Mouse (Mus musculus): ENCODE results near the gene Vps29. TPM values are rescaled to one million over a fixed set of nuclear protein-coding genes. Genes with fewer than 3 reads are reported as not detected.

The Vps29 gene
- polyA plus RNA-seq (2012; rRNA removed), result 29.8 and 58.1 TPM in 2 replicates

GRCm38 (mm10) chr5:122353807-122354491 is at the start of gene Vps29, which contains the start of gene Rad9b:
Gene Vps29, plus strand, starts transcription at chr5:122354369.
Gene Rad9b, minus strand, starts transcription at chr5:122354233.
- under 1% methylated on average over 51 of the region's 51 CpGs for WGBS
- Histone ChIP-seq H3K4me1 (ENCODE audit: control insufficient read depth, insufficient read depth, low read length) (peaks cover 2% of the 10 kb centered on the region; the same call in 1 of the 2 replicates), H3K4me3 (replicated peaks; ENCODE audit: extremely low read depth, low read depth, low read length) (peak within 1 kb of the TSS; percentile 94)
- DNase-seq, result peak; percentile 97
- TF ChIP-seq POLR2A (IDR thresholded peaks at IDR 0.05; ENCODE audit: borderline replicate concordance, extremely low read depth, low read depth, low read length) (peak; percentile 54; the same call in 1 of the 2 replicates), CTCF (IDR thresholded peaks at IDR 0.05; ENCODE audit: insufficient read depth, low read length) (no peak)

- 32% methylated on average over 6 of the region's 6 CpGs for WGBS
- no peak for DNase-seq
- Histone ChIP-seq H3K4me3 (replicated peaks; ENCODE audit: extremely low read depth, low read depth, low read length) (no peak overlapping the region), H3K4me1 (ENCODE audit: control insufficient read depth, insufficient read depth, low read length) (peaks cover 34% of the 10 kb centered on the region)
- TF ChIP-seq CTCF (IDR thresholded peaks at IDR 0.05; ENCODE audit: insufficient read depth, low read length) (no peak), POLR2A (IDR thresholded peaks at IDR 0.05; ENCODE audit: borderline replicate concordance, extremely low read depth, low read depth, low read length) (no peak)
These were observed 49.6 kb upstream of the Vps29 start for GRCm38 (mm10) chr5:122304541-122304940.

DNA sequence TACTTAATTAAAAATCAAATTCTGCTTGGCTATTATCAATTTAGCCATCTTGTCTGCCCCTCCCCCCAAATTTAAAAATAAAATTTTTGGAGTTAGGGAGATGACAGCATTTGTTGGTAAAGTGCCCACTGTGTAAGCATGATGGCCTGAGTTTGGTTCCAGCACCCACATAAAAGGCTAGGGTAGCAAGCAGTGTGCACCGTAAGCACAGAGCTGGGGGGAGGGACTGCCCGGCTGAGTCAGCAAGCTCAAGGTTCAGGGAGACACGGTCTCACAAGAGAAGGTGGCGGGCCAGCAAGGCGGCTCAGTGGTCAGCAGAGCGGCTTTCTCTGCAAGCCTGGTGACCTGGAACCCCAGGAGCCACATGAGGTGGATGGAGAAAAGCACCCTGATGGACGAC is 48.7 kb upstream of the Vps29 start:
- 87% methylated on average over 7 of the region's 7 CpGs for WGBS
- no peak for TF ChIP-seq CTCF (IDR thresholded peaks at IDR 0.05; ENCODE audit: insufficient read depth, low read length)
- no peak for TF ChIP-seq POLR2A (IDR thresholded peaks at IDR 0.05; ENCODE audit: borderline replicate concordance, extremely low read depth, low read depth, low read length)
- no peak overlapping the region for H3K4me3 ChIP-seq (replicated peaks; ENCODE audit: extremely low read depth, low read depth, low read length)
- peaks cover 32% of the 10 kb centered on the region for H3K4me1 ChIP-seq (ENCODE audit: control insufficient read depth, insufficient read depth, low read length)
- no peak for DNase-seq

DNA sequence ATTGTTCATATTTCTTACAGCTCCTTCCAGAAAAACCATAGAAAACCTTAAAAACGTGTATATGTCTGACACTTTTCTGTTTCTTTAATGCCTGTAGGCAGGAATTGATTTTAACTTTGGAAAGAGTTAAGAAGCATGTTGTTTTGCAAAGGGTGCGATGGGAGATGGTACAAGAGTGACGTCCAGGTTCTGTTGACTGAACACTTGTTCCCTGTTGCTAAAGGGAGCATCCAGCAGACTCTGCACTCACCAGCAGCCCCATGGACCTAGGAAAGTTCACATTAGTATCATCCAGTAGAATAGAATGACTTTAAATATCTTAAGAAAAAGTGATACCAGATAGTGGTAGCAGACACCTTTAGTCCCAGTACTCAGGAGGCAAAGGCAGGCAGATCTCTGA is 47.6 kb upstream of the Vps29 start:
- WGBS, result 85% methylated on average over 3 of the region's 3 CpGs
- TF ChIP-seq POLR2A (IDR thresholded peaks at IDR 0.05; ENCODE audit: borderline replicate concordance, extremely low read depth, low read depth, low read length) (no peak), CTCF (IDR thresholded peaks at IDR 0.05; ENCODE audit: insufficient read depth, low read length) (no peak)
- H3K4me1 ChIP-seq (ENCODE audit: control insufficient read depth, insufficient read depth, low read length), result peaks cover 32% of the 10 kb centered on the region
- no peak for DNase-seq
- no peak overlapping the region for H3K4me3 ChIP-seq (replicated peaks; ENCODE audit: extremely low read depth, low read depth, low read length)

- no peak for DNase-seq
- H3K4me1 ChIP-seq (ENCODE audit: control insufficient read depth, insufficient read depth, low read length), result peaks cover 13% of the 10 kb centered on the region
- TF ChIP-seq CTCF (IDR thresholded peaks at IDR 0.05; ENCODE audit: insufficient read depth, low read length), result no peak
- no peak for TF ChIP-seq POLR2A (IDR thresholded peaks at IDR 0.05; ENCODE audit: borderline replicate concordance, extremely low read depth, low read depth, low read length)
- no peak overlapping the region for H3K4me3 ChIP-seq (replicated peaks; ENCODE audit: extremely low read depth, low read depth, low read length)
- WGBS, result 70% methylated on average over 8 of the region's 8 CpGs
These were observed 43.5 kb upstream of the Vps29 start for GRCm38 (mm10) chr5:122310699-122311098.

DNA sequence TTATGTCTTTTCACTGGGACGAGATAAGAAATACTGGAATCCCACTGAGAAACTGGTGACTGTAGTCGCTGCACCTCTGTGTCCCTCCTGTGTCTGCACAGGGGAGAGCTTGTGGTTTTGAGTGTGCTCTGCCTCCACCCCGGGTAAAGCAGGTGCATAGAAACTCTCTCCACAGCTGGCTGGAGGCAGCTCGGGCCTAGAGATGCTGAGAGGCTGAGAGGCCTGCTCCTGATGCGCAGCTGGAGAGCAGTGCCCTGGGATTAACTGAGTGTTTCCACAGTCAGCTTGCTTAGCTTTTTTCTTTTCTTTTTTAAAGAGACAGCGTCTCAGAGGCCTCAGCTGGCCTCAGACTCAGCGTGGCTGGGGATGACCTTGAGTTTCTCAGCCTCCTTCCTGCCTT is 42.5 kb upstream of the Vps29 start:
- peaks cover 14% of the 10 kb centered on the region for H3K4me1 ChIP-seq (ENCODE audit: control insufficient read depth, insufficient read depth, low read length)
- no peak for DNase-seq
- 66% methylated on average over 7 of the region's 7 CpGs for WGBS
- H3K4me3 ChIP-seq (replicated peaks; ENCODE audit: extremely low read depth, low read depth, low read length), result no peak overlapping the region
- TF ChIP-seq CTCF (IDR thresholded peaks at IDR 0.05; ENCODE audit: insufficient read depth, low read length), result no peak
- no peak for TF ChIP-seq POLR2A (IDR thresholded peaks at IDR 0.05; ENCODE audit: borderline replicate concordance, extremely low read depth, low read depth, low read length)

- no peak for DNase-seq
- no peak for TF ChIP-seq CTCF (IDR thresholded peaks at IDR 0.05; ENCODE audit: insufficient read depth, low read length)
- TF ChIP-seq POLR2A (IDR thresholded peaks at IDR 0.05; ENCODE audit: borderline replicate concordance, extremely low read depth, low read depth, low read length), result no peak
- WGBS, result 60% methylated on average over 4 of the region's 4 CpGs
- H3K4me1 ChIP-seq (ENCODE audit: control insufficient read depth, insufficient read depth, low read length), result peaks cover 14% of the 10 kb centered on the region
- no peak overlapping the region for H3K4me3 ChIP-seq (replicated peaks; ENCODE audit: extremely low read depth, low read depth, low read length)
These were observed 41.8 kb upstream of the Vps29 start for GRCm38 (mm10) chr5:122312346-122312745.

DNA sequence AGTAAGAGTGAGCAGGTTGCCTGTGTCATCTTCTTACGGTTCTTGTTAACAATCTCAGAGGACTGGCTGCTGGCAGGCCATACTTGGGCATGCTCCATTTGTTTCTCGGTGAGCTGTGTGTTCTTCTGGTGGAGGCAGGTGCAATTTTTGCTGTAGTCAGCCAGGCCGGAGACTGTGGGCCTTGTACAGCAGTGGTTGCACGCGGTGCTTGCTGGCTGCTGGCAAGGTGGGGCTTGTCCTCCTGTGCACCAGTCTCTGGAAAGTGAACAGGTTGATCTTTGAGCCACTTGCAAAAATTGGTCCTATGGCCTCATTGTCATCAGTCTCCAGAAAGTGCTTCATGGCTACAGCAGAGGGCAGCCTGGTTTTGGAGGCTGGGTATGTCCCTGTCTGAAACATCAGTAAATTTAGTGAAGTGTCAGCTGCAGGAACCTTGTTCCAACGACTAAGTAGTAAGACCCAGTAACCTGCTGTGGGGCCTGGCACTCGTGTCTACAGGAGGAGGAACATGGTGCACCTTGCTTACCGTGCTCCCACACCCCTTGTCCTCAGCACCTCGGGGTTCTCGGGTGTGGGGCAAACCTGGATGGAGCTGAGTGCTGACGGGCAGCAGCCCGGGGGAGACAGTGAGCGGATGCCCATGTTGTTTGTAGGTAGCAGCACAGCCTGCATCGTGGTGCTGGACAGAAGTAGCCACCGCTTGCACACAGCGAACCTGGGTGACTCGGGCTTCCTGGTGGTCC is 41.1 kb upstream of the Vps29 start:
- Histone ChIP-seq H3K4me1 (ENCODE audit: control insufficient read depth, insufficient read depth, low read length) (peaks cover 14% of the 10 kb centered on the region), H3K4me3 (replicated peaks; ENCODE audit: extremely low read depth, low read depth, low read length) (no peak overlapping the region)
- DNase-seq, result no peak
- WGBS, result 82% methylated on average over 17 of the region's 17 CpGs
- TF ChIP-seq POLR2A (IDR thresholded peaks at IDR 0.05; ENCODE audit: borderline replicate concordance, extremely low read depth, low read depth, low read length) (no peak), CTCF (IDR thresholded peaks at IDR 0.05; ENCODE audit: insufficient read depth, low read length) (no peak)

GRCm38 (mm10) chr5:122314966-122315667 is 39.1 kb upstream of the Vps29 start:
- TF ChIP-seq POLR2A (IDR thresholded peaks at IDR 0.05; ENCODE audit: borderline replicate concordance, extremely low read depth, low read depth, low read length), result no peak
- peak; percentile 43 for TF ChIP-seq CTCF (IDR thresholded peaks at IDR 0.05; ENCODE audit: insufficient read depth, low read length)
- Histone ChIP-seq H3K4me1 (ENCODE audit: control insufficient read depth, insufficient read depth, low read length) (peaks cover 18% of the 10 kb centered on the region), H3K4me3 (replicated peaks; ENCODE audit: extremely low read depth, low read depth, low read length) (no peak overlapping the region)
- peak; percentile 87 for DNase-seq
- WGBS, result 32% methylated on average over 20 of the region's 20 CpGs

Measured in lung, adult 2 months (tissue).